Mouse (Mus musculus) heart, embryonic 13.5 days (tissue): ENCODE results near the gene Hbq1a. TPM values are rescaled to one million over a fixed set of nuclear protein-coding genes. Genes with fewer than 3 reads are reported as not detected.
"Not testable (repeated sequence)": the region's sequence is repeated elsewhere in the genome, so short reads cannot be mapped to it uniquely, and the experiment has no call there.

Experiments used
- ATAC-seq: fragments of 200-750 bp; cut with Nextera tagmentation; 2 replicates; pipeline ENCODE4 v1.8.0; 2017; ENCODE audit warnings: moderate TSS enrichment; ENCODE audit not compliant: insufficient number of reproducible peaks, low FRiP score, low TSS enrichment; ENCODE audit errors: extremely low read depth
- H3K27ac ChIP-seq: fragments of 300-500 bp; sonication (generic); replicated peaks from 2 replicates; pipeline ENCODE4 v1.5.1; 2015; ENCODE audit warnings: moderate library complexity, mild to moderate bottlenecking, inconsistent platforms
- H3K27me3 ChIP-seq: fragments of 300-500 bp; sonication (generic); replicated peaks from 2 replicates; pipeline ENCODE4 v1.6.1; 2015; ENCODE audit warnings: mild to moderate bottlenecking, inconsistent platforms
- H3K36me3 ChIP-seq: fragments of 300-500 bp; sonication (generic); 2 replicates; pipeline ENCODE4 v1.6.1; 2015; ENCODE audit warnings: mild to moderate bottlenecking, inconsistent platforms
- H3K4me1 ChIP-seq: fragments of 300-500 bp; sonication (generic); 2 replicates; pipeline ENCODE4 v1.6.1; 2015; ENCODE audit warnings: inconsistent platforms
- H3K4me2 ChIP-seq: fragments of 300-500 bp; sonication (generic); 2 replicates; pipeline ENCODE4 v1.6.1; 2015; ENCODE audit warnings: inconsistent platforms, mild to moderate bottlenecking, moderate library complexity
- H3K4me3 ChIP-seq: fragments of 300-500 bp; sonication (generic); 2 replicates; pipeline ENCODE4 v1.5.1; 2015; ENCODE audit warnings: moderate library complexity, mild to moderate bottlenecking, inconsistent platforms
- H3K9ac ChIP-seq: fragments of 300-500 bp; sonication (generic); 2 replicates; pipeline ENCODE4 v1.6.1; 2015; ENCODE audit warnings: inconsistent platforms, mild to moderate bottlenecking, moderate library complexity
- H3K9me3 ChIP-seq: fragments of 300-500 bp; sonication (generic); 2 replicates; pipeline ENCODE4 v1.6.1; 2016; ENCODE audit warnings: inconsistent platforms
- WGBS: fragments of 180-500 bp; shearing (Covaris S2); methylation state at CpG from one replicate; pipeline ENCODE4 v1.1.7; 2015; ENCODE audit warnings: mixed read lengths; 5-methylcytosine and 5-hydroxymethylcytosine counted together
- polyA plus RNA-seq: library from polyadenylated mRNA; unstranded; fragments of >200 nt; fragmentation: Nextera tagmentation; extraction: Ambion mirVana; gene quantifications from 2 replicates; pipeline ENCODE4 v1.2.1, GENCODE M21; 2015

Hbq1a gene
- polyA plus RNA-seq, 1 experiment from 2014 or later, result 8.0 TPM

DNA sequence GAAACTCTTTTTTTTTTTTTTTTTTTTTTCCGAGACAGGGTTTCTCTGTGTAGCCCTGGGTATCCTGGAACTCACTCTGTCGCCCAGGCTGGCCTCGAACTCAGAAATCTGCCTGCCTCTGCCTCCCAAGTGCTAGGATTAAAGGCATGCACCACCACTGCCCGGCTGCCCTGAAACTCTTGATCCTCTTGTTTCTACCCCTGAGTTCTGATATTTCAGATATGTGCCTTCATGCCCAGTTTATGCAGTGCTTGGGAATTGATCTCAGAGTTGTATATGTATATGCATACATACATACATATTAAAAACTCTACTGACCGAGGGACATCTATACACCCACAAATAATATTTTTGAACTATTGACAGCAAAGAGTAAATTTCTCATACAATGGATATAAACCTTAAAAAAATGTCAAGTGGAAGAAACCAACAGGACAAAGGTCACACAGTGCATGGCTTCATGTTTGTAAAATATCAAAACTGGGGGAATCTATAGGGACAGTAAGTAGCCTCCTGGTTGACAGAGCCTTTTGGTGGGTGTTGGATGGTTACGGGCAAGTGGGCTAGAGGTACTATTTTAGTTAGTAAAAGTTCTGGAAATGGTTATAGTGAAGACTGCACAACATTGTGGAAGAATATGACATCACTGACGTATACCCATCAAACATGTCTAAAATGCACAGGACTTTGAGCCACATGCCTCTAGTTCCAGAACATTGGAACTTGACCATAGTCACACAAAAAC is 14.7 kb upstream of the Hbq1a start:
- no peaks in the 10 kb centered on the region for H3K9me3 ChIP-seq
- peak overlapping the region; percentile 20 for H3K27ac ChIP-seq
- H3K4me3 ChIP-seq, result peak overlapping the region; percentile 14
- H3K27me3 ChIP-seq, result peaks cover 46% of the 10 kb centered on the region
- no peak overlapping the region for H3K9ac ChIP-seq
- no peaks in the 10 kb centered on the region for H3K36me3 ChIP-seq
- no peak for ATAC-seq
- H3K4me2 ChIP-seq, result 0 out of 2 replicates have a peak overlapping the region, but pooled peaks have one; percentile 24
- no peaks in the 10 kb centered on the region for H3K4me1 ChIP-seq
- WGBS, result 62% methylated on average over 7 of the region's 7 CpGs

DNA sequence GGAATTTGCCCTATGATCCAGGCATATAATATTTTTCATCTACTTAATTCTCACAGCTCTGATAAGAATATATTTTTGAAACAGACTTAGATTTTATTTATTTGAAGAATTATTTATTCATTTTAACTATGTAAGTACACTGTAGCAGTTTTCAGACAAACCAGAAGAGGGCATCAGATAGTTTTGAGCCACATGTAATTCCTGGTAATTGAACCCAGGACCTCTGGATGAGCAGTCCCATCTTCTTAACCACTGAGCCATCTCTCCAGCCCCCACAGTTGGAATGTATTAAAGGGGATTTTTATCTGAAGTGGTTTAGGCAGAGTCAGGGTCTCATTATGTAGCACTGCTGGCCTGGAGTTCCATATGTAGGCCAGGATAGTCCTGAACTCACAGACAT is 14.0 kb upstream of the Hbq1a start:
- not testable (repeated sequence) for H3K9me3 ChIP-seq, H3K36me3 ChIP-seq, H3K4me2 ChIP-seq, H3K4me1 ChIP-seq, H3K4me3 ChIP-seq, H3K9ac ChIP-seq, H3K27ac ChIP-seq, ATAC-seq
- H3K27me3 ChIP-seq, result peaks cover 39% of the 10 kb centered on the region

DNA sequence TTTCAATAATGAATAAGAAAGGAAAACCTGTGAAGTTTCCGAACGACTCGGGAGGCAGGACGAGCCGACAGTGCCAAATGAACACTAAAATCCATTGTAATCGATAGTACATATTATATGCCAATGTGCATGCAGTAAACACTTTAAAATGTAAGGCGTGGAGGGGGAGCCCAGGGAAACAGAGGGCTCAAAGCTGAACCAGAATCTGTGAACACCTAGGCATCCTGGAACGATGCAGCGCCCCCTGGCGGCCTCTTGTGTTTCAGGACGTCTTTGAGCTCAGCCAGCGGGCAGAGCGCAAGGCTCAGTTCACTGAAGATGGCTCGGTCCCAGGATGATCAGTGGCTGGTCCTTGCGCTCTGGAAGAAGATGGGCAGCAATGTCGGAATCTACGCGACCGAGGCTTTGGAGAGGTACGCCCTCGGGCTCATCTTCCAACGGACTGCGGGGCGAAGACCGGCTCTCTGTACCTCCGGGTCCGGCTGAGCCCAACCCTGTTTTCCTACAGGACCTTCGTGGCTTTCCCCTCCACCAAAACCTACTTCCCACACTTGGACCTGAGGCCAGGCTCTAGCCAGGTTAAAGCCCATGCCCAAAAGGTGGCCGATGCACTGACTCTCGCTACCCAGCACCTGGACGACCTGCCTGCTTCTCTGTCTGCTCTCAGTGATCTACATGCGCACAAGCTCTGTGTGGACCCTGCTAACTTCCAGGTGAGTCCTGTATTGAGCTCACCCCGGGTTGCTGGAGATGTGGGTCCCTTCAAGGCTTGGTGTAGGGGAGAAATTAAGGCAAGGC is 13.0 kb upstream of the Hbq1a start, which contains the start of gene Hbq1b:
TSS of gene Hbq1b (plus strand) at position 271 of the 798 bp plus-strand sequence.
- Histone ChIP-seq H3K27ac (peak within 1 kb of the TSS; percentile 46; the same call in 1 of the 2 replicates), H3K4me3 (peak within 1 kb of the TSS; percentile 40)

DNA sequence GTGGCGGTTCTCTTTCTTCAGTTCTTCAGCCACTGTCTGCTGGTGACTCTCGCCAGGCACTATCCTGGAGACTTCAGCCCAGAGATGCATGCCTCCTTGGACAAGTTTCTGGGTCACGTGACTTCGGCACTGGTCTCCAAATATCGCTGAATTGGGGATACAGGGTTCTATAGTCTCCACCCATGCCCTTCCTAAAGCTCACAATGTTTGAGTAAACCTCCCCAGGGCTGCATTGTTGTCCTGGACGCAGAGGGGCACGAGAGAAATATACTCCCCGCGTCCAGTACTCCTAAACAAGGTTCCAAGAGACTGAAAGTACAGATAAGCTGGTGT is 12.4 kb upstream of the Hbq1a start:
- Histone ChIP-seq H3K9ac (peak overlapping the region; percentile 59; the same call in 1 of the 2 replicates), H3K4me3 (peak overlapping the region; percentile 40), H3K4me2 (peak overlapping the region; percentile 66), H3K27ac (peak overlapping the region; percentile 46; the same call in 1 of the 2 replicates), H3K4me1 (no peaks in the 10 kb centered on the region), H3K27me3 (peaks cover 27% of the 10 kb centered on the region), H3K9me3 (no peaks in the 10 kb centered on the region), H3K36me3 (no peaks in the 10 kb centered on the region)
- ATAC-seq, result no peak
- 55% methylated on average over 9 of the region's 9 CpGs for WGBS

More for the DNA sequence above, 13.0 kb upstream of the Hbq1a start, which contains the start of gene Hbq1b:
- peak; percentile 28; the same call in 1 of the 2 replicates for ATAC-seq
- Histone ChIP-seq H3K27me3 (peaks cover 30% of the 10 kb centered on the region), H3K9ac (peak within 1 kb of the TSS; percentile 62; the same call in 1 of the 2 replicates), H3K4me2 (peak within 1 kb of the TSS; percentile 66)
- H3K4me1 ChIP-seq, H3K9me3 ChIP-seq, H3K36me3 ChIP-seq: not testable (repeated sequence)
- 19% methylated on average over 32 of the region's 33 CpGs for WGBS

DNA sequence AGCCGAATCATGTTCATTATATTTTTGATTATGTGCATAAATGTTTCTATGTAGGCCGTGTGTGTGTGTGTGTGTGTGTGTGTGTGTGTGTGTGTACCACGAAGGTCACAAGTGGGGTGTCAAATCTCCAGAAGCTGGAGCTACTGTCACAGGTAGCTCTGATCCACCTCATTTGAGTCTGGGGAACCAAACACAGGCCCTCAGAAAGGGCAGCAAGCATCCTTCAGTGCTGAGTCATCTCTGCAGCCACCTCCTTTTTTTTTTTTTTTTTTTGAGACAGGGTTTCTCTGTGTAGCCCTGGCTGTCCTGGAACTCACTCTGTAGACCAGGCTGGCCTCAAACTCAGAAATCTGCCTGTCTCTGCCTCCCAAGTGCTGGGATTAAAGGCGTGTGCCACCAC is 7.0 kb upstream of the Hbq1a start:
- not testable (repeated sequence) for ATAC-seq, H3K9me3 ChIP-seq, H3K4me3 ChIP-seq, H3K36me3 ChIP-seq, H3K4me1 ChIP-seq, H3K9ac ChIP-seq
- H3K27ac ChIP-seq, result peak overlapping the region; percentile 52; the same call in 1 of the 2 replicates
- 65% methylated on average over 4 of the region's 4 CpGs for WGBS
- peak overlapping the region; percentile 66; the same call in 1 of the 2 replicates for H3K4me2 ChIP-seq
- peaks cover 30% of the 10 kb centered on the region for H3K27me3 ChIP-seq

DNA sequence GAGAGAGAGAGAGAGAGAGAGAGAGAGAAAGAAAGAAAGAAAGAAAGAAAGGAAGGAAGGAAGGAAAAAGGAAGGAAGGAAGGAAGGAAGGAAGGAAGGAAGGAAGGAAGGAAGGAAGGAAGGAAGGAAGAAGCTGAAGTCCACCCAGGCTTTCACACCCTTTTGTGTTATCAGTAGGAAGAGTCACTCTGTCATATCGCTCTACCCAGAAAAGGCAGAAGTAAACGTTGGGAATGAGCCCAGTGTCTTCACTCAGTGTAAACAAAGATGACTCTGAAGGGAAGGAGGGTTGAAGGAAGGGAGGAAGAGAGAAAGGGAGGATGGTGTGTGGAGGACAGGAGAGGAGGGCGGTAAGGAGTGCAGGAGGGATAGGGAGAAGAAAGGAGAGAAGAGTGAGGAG is 6.4 kb upstream of the Hbq1a start:
- not testable (repeated sequence) for H3K4me3 ChIP-seq, H3K9ac ChIP-seq, H3K4me1 ChIP-seq, ATAC-seq, H3K9me3 ChIP-seq, H3K36me3 ChIP-seq
- H3K27me3 ChIP-seq, result peaks cover 25% of the 10 kb centered on the region
- WGBS, result 50% methylated on average over 3 of the region's 3 CpGs
- H3K27ac ChIP-seq, result peak overlapping the region; percentile 67
- peak overlapping the region; percentile 51 for H3K4me2 ChIP-seq

DNA sequence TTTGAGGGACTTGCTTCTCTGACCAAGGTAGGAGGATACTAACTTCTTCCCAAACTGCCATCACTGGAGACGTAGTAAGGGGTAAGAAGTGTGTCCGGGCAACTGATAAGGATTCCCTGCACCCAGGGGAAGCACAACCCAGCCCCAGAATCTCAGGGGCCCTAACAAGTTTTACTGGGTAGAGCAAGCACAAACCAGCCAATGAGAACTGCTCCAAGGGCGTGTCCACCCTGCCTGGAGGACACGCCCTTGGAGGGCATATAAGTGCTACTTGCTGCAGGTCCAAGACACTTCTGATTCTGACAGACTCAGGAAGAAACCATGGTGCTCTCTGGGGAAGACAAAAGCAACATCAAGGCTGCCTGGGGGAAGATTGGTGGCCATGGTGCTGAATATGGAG is 3.7 kb upstream of the Hbq1a start, which contains the start of gene Hba-a2:
TSS of gene Hba-a2 (plus strand) at position 287 of the 400 bp plus-strand sequence.
- not testable (repeated sequence) for H3K4me1 ChIP-seq, H3K36me3 ChIP-seq, H3K9me3 ChIP-seq
- Histone ChIP-seq H3K27me3 (peaks cover 30% of the 10 kb centered on the region), H3K4me2 (peak within 1 kb of the TSS; percentile 51), H3K4me3 (peak within 1 kb of the TSS; percentile 17; the same call in 1 of the 2 replicates), H3K9ac (peak within 1 kb of the TSS; percentile 44; the same call in 1 of the 2 replicates), H3K27ac (peak within 1 kb of the TSS; percentile 67)
- peak; percentile 81 for ATAC-seq
- WGBS, result no CpG with 5 or more reads among the region's 4 CpGs

DNA sequence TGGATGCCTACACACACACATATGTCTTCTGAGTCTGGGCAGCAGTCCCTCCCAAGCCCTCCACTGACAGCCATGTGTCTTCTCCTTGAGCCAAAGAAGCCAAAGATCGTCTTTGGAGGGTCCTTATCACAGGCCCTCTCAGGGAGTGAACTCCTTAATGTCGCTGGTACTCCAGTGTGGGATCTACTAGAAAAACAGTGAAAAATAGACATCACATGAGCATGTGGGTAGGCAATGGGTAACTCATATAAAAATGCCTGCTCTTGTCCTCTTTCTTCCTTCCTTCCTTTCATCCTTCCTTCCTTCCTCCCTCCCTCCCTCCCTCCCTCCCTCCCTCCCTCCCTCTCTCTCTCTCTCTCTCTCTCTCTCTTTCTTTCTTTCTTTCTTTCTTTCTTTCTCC is 2.5 kb upstream of the Hbq1a start:
- not testable (repeated sequence) for H3K27ac ChIP-seq, ATAC-seq, H3K4me2 ChIP-seq, H3K9ac ChIP-seq, H3K9me3 ChIP-seq, H3K4me1 ChIP-seq, H3K36me3 ChIP-seq
- Histone ChIP-seq H3K4me3 (peak overlapping the region; percentile 17; the same call in 1 of the 2 replicates), H3K27me3 (peaks cover 42% of the 10 kb centered on the region)
- WGBS, result 19% methylated on average over 2 of the region's 2 CpGs

DNA sequence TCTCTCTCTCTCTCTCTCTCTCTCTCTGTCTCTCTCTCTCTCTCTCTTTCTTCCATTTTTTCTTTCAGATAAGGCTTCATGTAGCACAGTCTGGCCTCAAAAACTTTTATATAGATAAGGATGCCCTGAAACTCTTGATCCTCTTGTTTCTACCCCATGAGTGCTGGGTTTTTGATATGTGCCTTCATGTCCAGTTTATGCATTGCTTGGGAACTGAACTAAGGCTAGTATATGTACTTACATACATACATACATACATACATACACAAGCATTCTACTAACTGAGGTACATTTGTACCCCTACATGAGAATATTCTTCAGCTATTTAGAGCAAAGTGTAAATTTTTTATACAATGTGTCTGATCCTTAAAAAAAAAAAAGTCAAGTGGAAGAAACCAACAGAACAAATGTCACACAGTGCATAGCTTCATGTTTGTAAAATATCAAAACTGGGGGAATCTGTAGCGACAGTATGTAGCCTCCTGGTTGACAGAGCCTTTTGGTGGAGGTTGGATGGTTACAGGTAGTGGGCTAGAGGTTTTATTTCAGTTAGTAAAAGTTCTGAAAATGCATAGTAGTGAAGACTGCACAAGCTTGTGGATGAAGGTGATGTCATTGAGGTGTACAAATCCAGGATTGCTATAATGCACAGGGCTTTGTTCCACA is 1.9 kb upstream of the Hbq1a start:
- Histone ChIP-seq H3K9me3 (no peaks in the 10 kb centered on the region), H3K4me1 (no peaks in the 10 kb centered on the region), H3K9ac (no peak overlapping the region), H3K4me3 (peak overlapping the region; percentile 29), H3K4me2 (peak overlapping the region; percentile 20; the same call in 1 of the 2 replicates), H3K36me3 (no peaks in the 10 kb centered on the region), H3K27ac (no peak overlapping the region; the same call in 1 of the 2 replicates), H3K27me3 (peaks cover 48% of the 10 kb centered on the region)
- 70% methylated on average over 1 of the region's 1 CpGs for WGBS
- no peak for ATAC-seq

DNA sequence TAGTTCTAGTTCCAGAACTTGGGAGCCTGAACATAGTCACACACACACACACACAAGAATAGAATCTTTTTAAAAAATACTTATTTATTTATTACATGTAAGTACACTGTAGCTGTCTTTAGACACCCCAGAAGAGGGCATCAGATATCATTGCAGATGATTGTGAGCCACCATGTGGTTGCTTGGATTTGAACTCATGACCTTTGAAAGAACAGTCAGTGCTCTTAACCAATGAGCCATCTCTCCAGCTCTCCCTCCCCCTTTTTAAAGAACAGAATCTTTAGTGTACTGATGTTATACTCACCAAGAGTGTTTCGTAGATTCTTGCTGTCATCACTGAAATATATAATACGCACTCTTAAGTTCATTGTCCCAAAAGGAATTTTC is 1.3 kb upstream of the Hbq1a start:
- Histone ChIP-seq H3K9me3 (no peaks in the 10 kb centered on the region), H3K27me3 (peaks cover 53% of the 10 kb centered on the region), H3K4me3 (peak overlapping the region; percentile 29), H3K36me3 (no peaks in the 10 kb centered on the region), H3K4me1 (no peaks in the 10 kb centered on the region), H3K4me2 (peak overlapping the region; percentile 20; the same call in 1 of the 2 replicates), H3K27ac (no peak overlapping the region; the same call in 1 of the 2 replicates), H3K9ac (no peak overlapping the region)
- WGBS, result 89% methylated on average over 2 of the region's 2 CpGs
- ATAC-seq, result no peak
